Mouse (Mus musculus) gonadal fat pad, adult 2 months (tissue): ENCODE results near the gene Klhl25. TPM values are rescaled to one million over a fixed set of nuclear protein-coding genes. Genes with fewer than 3 reads are reported as not detected.
"Not testable (repeated sequence)": the region's sequence is repeated elsewhere in the genome, so short reads cannot be mapped to it uniquely, and the experiment has no call there.

ENCODE experiments used
- DNase-seq: peaks from one replicate; pipeline ENCODE4 v3.0.0-alpha.2; 2012; ENCODE audit warnings: low read depth
- polyA plus RNA-seq: library from polyadenylated mRNA; depleted of rRNA; stranded (reverse); fragments of >200 nt; gene quantifications from 2 replicates; pipeline ENCODE4 v1.2.3, GENCODE M21; 2012

Klhl25 gene
- polyA plus RNA-seq, 1 experiment = 24.4 TPM

GRCm38 (mm10) chr7:75845936-75846335, 2.2 kb upstream of the Klhl25 start:
- DNase-seq = no peak

GRCm38 (mm10) chr7:75846942-75847341, 1.2 kb upstream of the Klhl25 start:
- DNase-seq = no peak

- no peak for DNase-seq
Observed at GRCm38 (mm10) chr7:75847489-75847888, 621 bp upstream of the Klhl25 start.

DNA sequence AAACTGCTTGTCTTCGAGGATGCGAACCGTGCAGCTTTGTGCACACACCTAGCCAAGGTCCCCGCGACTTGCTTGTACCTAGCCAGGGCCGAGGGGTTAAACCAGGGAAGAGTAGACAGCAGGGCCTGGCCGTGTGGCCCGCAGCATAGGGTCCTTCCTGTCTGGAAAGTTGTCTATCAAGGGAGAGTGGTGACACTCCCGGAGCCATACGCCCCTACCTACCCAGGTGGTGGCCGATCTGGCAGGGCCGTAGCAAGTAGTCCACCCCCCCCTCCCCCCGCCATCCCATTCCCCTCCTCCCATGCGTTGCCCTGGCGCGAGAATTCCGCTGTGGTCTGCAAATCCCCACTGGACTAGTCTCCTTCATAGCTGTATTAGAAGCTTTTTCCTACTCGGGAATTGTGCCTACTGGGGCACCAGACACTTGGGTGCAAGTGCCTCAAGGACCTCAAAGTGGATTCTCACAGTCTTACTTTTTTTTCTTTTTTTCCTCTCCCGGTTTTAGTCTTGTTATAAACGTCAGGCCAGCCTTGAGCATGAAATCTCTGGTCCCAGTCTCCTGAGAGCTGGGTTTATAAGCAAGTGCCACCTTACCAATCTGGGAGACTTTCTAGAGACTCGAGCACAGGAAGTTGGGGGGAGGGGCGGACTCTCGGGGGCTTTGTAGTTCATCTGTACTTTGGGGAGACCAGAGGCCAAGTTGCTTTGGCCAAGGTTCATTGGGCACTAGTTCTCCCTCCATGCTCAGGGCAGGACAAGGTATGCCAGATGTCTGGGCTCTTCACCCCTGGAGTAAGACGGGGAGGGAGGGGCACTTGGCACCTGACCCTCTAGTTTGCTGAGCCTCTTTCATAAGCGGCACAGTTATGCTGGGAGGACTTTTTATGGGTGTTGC, 913 bp downstream of the Klhl25 start:
- DNase-seq = no peak

DNA sequence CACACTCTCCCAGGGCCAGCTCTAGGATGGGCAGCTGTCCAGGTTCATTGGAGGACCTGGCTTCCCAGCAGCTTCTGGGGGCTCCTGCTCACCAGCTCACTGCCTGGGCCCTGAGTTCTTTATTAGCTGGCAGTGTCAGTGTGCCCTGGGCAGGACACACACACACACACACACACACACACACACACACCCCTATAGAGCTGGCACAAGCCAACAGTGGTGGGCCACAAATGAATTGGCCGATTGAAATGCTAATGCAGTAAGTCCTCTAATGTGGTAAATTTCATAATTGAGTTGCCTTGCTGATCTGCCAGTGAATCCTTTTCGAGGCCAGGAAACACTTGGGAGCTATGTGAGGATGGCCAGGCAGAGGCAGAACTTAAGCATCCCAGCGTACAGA, 2.3 kb downstream of the Klhl25 start:
- DNase-seq = not testable (repeated sequence)

- no peak for DNase-seq
Observed at GRCm38 (mm10) chr7:75851290-75851689, 3.2 kb downstream of the Klhl25 start.

- no peak for DNase-seq
Observed at GRCm38 (mm10) chr7:75852363-75852762, 4.3 kb downstream of the Klhl25 start.

- DNase-seq = no peak
Observed at GRCm38 (mm10) chr7:75853171-75853830, 5.2 kb downstream of the Klhl25 start.

GRCm38 (mm10) chr7:75854231-75854925, 6.3 kb downstream of the Klhl25 start:
- no peak for DNase-seq

DNA sequence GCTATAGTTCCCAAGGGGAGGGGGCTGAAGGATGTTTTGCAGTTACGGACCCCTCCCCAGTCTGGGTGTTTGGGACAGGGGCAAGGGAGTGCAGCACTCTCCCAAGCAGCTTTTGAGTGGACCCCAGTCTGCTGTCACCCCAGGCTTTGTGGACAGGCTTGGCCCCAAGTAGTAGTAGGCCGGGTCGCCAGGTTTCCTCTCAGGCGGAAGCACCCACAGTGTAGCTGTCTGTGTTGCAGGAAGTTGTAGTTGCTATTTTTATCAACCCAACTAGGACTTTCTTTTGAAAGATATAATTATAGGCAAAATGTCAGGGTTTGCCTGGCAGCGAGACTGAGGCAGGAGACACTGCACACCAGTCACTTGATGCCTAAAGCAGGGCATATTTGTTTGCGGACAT, 6.9 kb downstream of the Klhl25 start:
- no peak for DNase-seq

DNA sequence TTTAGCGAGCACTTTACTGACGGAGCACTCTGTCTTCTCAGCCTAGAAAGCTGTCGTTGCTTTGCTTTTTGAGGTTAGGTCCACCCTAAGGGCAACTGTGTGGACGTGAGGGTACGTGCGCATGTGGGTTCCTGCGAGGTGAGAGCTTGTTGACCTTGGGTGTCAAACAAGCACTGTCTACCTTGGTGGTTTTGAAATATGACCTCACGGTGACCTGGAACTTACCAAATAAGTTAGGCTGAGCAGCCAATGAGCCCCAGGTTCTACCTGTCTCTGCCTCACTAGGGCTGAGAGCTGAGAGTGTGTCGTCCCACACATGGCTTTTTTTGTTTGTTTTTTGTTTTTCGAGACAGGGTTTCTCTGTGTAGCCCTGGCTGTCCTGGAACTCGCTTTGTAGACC, 8.1 kb downstream of the Klhl25 start:
- DNase-seq = no peak

- no peak for DNase-seq
Observed at GRCm38 (mm10) chr7:75859771-75860196, 11.7 kb downstream of the Klhl25 start.

DNA sequence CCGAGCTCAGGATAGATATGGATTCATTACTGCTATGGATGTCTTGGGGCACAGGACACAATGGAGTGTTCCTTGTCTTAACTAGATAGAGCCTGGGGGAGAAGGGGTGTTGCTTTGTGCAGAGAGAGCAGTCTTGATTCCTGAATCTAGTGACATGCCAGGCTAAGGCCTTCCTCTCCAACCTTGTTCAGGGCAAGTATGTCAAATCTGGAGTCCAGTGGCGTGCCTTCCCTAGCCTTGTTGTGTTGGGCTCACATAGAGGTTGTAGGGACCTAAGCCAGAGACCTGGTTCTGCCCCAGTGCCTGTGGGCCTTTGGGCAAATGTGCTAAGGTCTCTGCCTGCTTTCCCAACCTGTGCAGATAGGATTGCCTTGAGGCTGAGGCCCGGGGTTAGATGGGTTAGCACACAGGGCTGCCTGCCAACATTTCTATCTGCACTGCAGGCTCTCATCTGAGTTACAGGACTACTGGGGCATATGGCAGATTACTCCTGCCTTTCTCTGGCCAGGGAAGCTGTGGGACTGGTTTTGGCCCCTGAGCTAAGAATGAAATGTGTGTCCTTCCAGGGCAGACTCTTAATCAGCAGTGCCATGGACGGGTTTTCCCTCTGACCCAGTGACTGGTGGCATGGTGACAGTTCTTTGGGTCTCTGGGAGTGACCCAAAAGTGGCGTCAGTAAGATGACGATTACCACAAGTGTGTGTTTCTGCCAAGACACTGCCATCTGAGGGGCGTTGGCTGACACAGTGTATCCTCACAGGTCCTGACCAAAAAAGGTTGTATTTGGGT, 13.7 kb downstream of the Klhl25 start:
- not testable (repeated sequence) for DNase-seq

DNA sequence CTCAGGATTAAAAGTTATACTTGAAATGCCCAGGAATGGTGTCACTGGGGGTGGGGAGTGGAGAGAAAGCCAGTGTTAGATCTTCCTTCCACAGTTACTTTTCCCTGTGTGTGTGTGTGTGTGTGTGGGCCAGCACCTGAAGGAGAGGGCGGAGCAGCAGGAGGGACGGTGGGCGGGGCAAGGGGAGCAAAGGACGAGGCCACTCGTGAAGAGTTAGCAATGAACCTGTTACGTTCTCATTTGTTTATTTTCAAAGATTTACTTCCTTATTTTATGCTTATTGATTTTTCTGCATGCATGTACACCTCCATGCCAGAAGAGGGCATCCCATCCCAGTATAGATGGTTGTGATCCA, 14.3 kb downstream of the Klhl25 start:
- not testable (repeated sequence) for DNase-seq

GRCm38 (mm10) chr7:75863248-75863911, 15.3 kb downstream of the Klhl25 start:
- not testable (repeated sequence) for DNase-seq

GRCm38 (mm10) chr7:75865026-75865425, 16.9 kb downstream of the Klhl25 start:
- no peak for DNase-seq

GRCm38 (mm10) chr7:75866557-75866956, 18.4 kb downstream of the Klhl25 start:
- no peak for DNase-seq

GRCm38 (mm10) chr7:75868687-75869086, 20.6 kb downstream of the Klhl25 start:
- no peak for DNase-seq

DNA sequence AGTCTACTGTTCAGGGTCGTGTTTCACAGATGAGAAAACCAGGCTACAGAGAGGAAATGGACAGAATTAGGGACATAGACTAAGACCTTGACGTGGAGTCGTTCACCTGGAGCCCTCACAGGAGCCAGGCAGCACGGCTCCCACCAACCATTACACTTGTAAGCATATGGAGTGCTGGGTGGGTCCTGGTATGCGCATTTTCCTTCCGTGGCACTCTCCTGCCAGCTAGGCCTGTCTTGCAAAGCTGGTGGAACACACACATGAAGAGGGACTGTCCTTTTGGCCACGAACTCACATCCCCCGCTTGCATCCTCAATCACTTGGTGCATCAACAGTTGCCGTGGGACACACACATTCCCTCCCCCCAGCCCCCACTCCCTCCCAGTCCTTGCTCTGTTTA, 22.4 kb downstream of the Klhl25 start:
- DNase-seq = no peak

DNA sequence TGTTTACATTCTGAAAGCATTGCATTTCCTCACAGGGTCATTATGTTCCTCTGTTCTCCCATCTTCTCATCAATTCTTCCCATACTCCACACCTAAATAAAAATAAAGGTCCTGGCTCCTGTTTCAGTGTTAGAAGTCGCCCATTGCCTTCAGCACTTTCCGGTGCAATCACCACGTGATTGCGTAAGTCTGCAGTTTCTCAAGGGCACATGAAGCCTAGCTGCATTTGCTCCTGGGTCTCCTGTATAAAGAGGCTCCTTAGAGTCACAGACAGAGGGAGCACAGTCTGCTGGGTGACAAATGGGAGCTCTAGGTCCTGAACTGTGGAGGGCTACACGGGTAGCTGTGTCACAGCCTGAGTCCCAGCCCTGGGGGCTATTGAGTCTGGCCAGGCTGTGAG, 24.1 kb downstream of the Klhl25 start:
- DNase-seq = no peak

GRCm38 (mm10) chr7:75872697-75873096, 24.6 kb downstream of the Klhl25 start:
- DNase-seq = no peak
